Mouse (Mus musculus): ENCODE results near the gene Tomm6. TPM values are rescaled to one million over a fixed set of nuclear protein-coding genes. Genes with fewer than 3 reads are reported as not detected.
"Not testable (repeated sequence)": the region's sequence is repeated elsewhere in the genome, so short reads cannot be mapped to it uniquely, and the experiment has no call there.

The Tomm6 gene
- polyA plus RNA-seq, 1 experiment: 167 TPM

GRCm38 (mm10) chr17:47663009-47663713 lies 25.0 kb downstream of the Tomm6 start:
- no peak for DNase-seq
- no peak for TF ChIP-seq CTCF (IDR thresholded peaks at IDR 0.05; ENCODE audit: borderline replicate concordance, insufficient read depth, low read depth, low read length)
- TF ChIP-seq POLR2A (IDR thresholded peaks at IDR 0.05; ENCODE audit: borderline replicate concordance, insufficient read depth, low read length): no peak
- H3K27ac ChIP-seq (ENCODE audit: insufficient read depth, low read length): no peak overlapping the region
- 45% methylated on average over 9 of the region's 9 CpGs for WGBS
- no peaks in the 10 kb centered on the region for H3K4me1 ChIP-seq (ENCODE audit: control insufficient read depth, insufficient read depth, low read length)
- H3K27me3 ChIP-seq (ENCODE audit: control insufficient read depth, insufficient read depth, low read length): no peaks in the 10 kb centered on the region
- H3K4me3 ChIP-seq (replicated peaks; ENCODE audit: insufficient read depth, low read depth, low read length): no peak overlapping the region

GRCm38 (mm10) chr17:47658741-47659243 lies 29.4 kb downstream of the Tomm6 start:
- DNase-seq: no peak
- TF ChIP-seq POLR2A (IDR thresholded peaks at IDR 0.05; ENCODE audit: borderline replicate concordance, insufficient read depth, low read length) (no peak), CTCF (IDR thresholded peaks at IDR 0.05; ENCODE audit: borderline replicate concordance, insufficient read depth, low read depth, low read length) (no peak)
- no peaks in the 10 kb centered on the region for H3K27me3 ChIP-seq (ENCODE audit: control insufficient read depth, insufficient read depth, low read length)
- no peak overlapping the region for H3K27ac ChIP-seq (ENCODE audit: insufficient read depth, low read length)
- H3K4me1 ChIP-seq (ENCODE audit: control insufficient read depth, insufficient read depth, low read length): no peaks in the 10 kb centered on the region
- H3K4me3 ChIP-seq (replicated peaks; ENCODE audit: insufficient read depth, low read depth, low read length): no peak overlapping the region
- WGBS: 90% methylated on average over 3 of the region's 3 CpGs

DNA sequence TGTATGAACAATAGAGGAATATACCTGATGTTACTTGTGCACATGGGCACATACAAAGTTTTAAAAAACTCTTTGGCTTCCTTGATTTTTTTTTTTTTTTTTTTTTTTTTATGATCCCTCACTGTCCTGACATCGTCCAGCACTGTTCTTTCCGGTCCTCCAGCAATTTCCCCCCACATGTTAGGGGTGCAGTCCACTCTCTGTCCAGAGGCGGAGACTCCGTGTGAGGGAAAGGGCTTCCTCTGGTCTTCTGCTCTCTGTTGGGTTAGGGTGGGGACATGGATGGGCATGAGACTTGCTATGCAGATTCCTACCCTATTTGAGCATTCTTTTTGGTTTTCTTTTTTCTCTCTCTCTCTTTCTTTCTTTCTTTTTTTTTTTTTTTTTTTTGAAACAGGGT lies 30.3 kb downstream of the Tomm6 start:
- TF ChIP-seq CTCF (IDR thresholded peaks at IDR 0.05; ENCODE audit: borderline replicate concordance, insufficient read depth, low read depth, low read length) (no peak), POLR2A (IDR thresholded peaks at IDR 0.05; ENCODE audit: borderline replicate concordance, insufficient read depth, low read length) (no peak)
- no peak overlapping the region for H3K27ac ChIP-seq (ENCODE audit: insufficient read depth, low read length)
- DNase-seq: no peak
- H3K4me1 ChIP-seq (ENCODE audit: control insufficient read depth, insufficient read depth, low read length): no peaks in the 10 kb centered on the region
- no peaks in the 10 kb centered on the region for H3K27me3 ChIP-seq (ENCODE audit: control insufficient read depth, insufficient read depth, low read length)
- no peak overlapping the region for H3K4me3 ChIP-seq (replicated peaks; ENCODE audit: insufficient read depth, low read depth, low read length)
- WGBS: 83% methylated on average over 4 of the region's 4 CpGs

DNA sequence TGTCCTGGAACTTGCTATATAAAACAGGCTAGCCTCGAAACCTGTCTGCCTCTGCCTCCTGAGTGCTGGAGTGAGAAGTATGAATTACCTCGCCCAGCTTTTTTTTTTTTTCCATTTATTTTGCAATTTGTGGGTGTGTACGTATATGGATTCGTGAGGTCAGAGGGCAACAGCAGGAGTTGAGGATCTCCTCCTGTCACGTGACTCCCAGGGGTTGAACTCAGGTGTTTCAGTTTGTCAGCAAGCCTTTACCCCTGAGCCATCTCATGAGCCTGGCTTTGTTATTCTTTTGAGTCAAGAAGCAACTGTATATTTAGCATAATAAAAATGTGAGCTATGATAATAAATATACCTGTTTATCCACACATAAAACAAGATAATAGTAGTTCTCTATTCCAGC lies 32.5 kb downstream of the Tomm6 start:
- DNase-seq: no peak
- Histone ChIP-seq H3K27me3 (ENCODE audit: control insufficient read depth, insufficient read depth, low read length) (no peaks in the 10 kb centered on the region), H3K4me1 (ENCODE audit: control insufficient read depth, insufficient read depth, low read length) (no peaks in the 10 kb centered on the region), H3K27ac (ENCODE audit: insufficient read depth, low read length) (no peak overlapping the region), H3K4me3 (replicated peaks; ENCODE audit: insufficient read depth, low read depth, low read length) (no peak overlapping the region)
- TF ChIP-seq CTCF (IDR thresholded peaks at IDR 0.05; ENCODE audit: borderline replicate concordance, insufficient read depth, low read depth, low read length): no peak
- TF ChIP-seq POLR2A (IDR thresholded peaks at IDR 0.05; ENCODE audit: borderline replicate concordance, insufficient read depth, low read length): no peak
- WGBS: 81% methylated on average over 5 of the region's 5 CpGs

DNA sequence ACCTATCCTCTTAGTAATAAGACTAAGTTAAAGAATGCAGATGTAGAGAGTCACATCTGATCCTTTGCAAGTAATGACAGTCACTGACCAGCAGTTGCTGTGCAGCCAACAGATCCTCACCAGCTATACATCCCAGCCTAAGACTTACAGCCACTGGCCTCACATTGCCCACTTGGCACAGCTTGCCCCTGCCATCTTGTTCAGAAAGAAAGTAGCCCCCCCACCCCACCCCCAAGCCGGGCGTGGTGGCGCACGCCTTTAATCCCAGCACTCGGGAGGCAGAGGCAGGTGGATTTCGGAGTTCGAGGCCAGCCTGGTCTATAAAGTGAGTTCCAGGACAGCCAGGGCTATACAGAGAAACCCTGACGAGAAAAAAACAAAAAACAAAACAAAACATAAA lies 33.8 kb downstream of the Tomm6 start:
- H3K4me1 ChIP-seq (ENCODE audit: control insufficient read depth, insufficient read depth, low read length); DNase-seq; H3K27me3 ChIP-seq (ENCODE audit: control insufficient read depth, insufficient read depth, low read length); H3K4me3 ChIP-seq (replicated peaks; ENCODE audit: insufficient read depth, low read depth, low read length); H3K27ac ChIP-seq (ENCODE audit: insufficient read depth, low read length): not testable (repeated sequence)
- WGBS: 92% methylated on average over 8 of the region's 8 CpGs

GRCm38 (mm10) chr17:47651953-47652352 lies 36.2 kb downstream of the Tomm6 start:
- H3K4me3 ChIP-seq (replicated peaks; ENCODE audit: insufficient read depth, low read depth, low read length): no peak overlapping the region
- TF ChIP-seq POLR2A (IDR thresholded peaks at IDR 0.05; ENCODE audit: borderline replicate concordance, insufficient read depth, low read length) (no peak), CTCF (IDR thresholded peaks at IDR 0.05; ENCODE audit: borderline replicate concordance, insufficient read depth, low read depth, low read length) (no peak)
- DNase-seq: no peak
- WGBS: 87% methylated on average over 2 of the region's 2 CpGs
- H3K4me1 ChIP-seq (ENCODE audit: control insufficient read depth, insufficient read depth, low read length): no peaks in the 10 kb centered on the region
- H3K27ac ChIP-seq (ENCODE audit: insufficient read depth, low read length): no peak overlapping the region
- H3K27me3 ChIP-seq (ENCODE audit: control insufficient read depth, insufficient read depth, low read length): no peaks in the 10 kb centered on the region

- Histone ChIP-seq H3K4me1 (ENCODE audit: control insufficient read depth, insufficient read depth, low read length) (no peaks in the 10 kb centered on the region), H3K27me3 (ENCODE audit: control insufficient read depth, insufficient read depth, low read length) (no peaks in the 10 kb centered on the region), H3K27ac (ENCODE audit: insufficient read depth, low read length) (no peak overlapping the region), H3K4me3 (replicated peaks; ENCODE audit: insufficient read depth, low read depth, low read length) (no peak overlapping the region)
- no peak for DNase-seq
- TF ChIP-seq POLR2A (IDR thresholded peaks at IDR 0.05; ENCODE audit: borderline replicate concordance, insufficient read depth, low read length): no peak
- no peak for TF ChIP-seq CTCF (IDR thresholded peaks at IDR 0.05; ENCODE audit: borderline replicate concordance, insufficient read depth, low read depth, low read length)
- WGBS: 68% methylated on average over 4 of the region's 4 CpGs
These were observed 39.2 kb downstream of the Tomm6 start for GRCm38 (mm10) chr17:47648966-47649365.

- peak; percentile 20 to 26 for DNase-seq
- TF ChIP-seq CTCF (IDR thresholded peaks at IDR 0.05; ENCODE audit: borderline replicate concordance, insufficient read depth, low read depth, low read length) (peak; percentile 34; the same call in 1 of the 2 replicates), POLR2A (IDR thresholded peaks at IDR 0.05; ENCODE audit: borderline replicate concordance, insufficient read depth, low read length) (no peak)
- H3K4me1 ChIP-seq (ENCODE audit: control insufficient read depth, insufficient read depth, low read length): no peaks in the 10 kb centered on the region
- H3K27ac ChIP-seq (ENCODE audit: insufficient read depth, low read length): no peak overlapping the region
- no peaks in the 10 kb centered on the region for H3K27me3 ChIP-seq (ENCODE audit: control insufficient read depth, insufficient read depth, low read length)
- H3K4me3 ChIP-seq (replicated peaks; ENCODE audit: insufficient read depth, low read depth, low read length): no peak overlapping the region
- 67% methylated on average over 1 of the region's 1 CpGs for WGBS
These were observed 41.5 kb downstream of the Tomm6 start for GRCm38 (mm10) chr17:47646683-47647082.
